Mouse (Mus musculus): Measurements from ENCODE around the gene Atp13a1. TPM values are rescaled to one million over a fixed set of nuclear protein-coding genes. Genes with fewer than 3 reads are reported as not detected.

The Atp13a1 gene
- total RNA-seq, 2 experiments from 2014 or later: 40.9 to 42.3 TPM

- DNase-seq: no peak
Measured at GRCm38 (mm10) chr8:69799946-69800345, 9.0 kb downstream of the Atp13a1 start.

DNA sequence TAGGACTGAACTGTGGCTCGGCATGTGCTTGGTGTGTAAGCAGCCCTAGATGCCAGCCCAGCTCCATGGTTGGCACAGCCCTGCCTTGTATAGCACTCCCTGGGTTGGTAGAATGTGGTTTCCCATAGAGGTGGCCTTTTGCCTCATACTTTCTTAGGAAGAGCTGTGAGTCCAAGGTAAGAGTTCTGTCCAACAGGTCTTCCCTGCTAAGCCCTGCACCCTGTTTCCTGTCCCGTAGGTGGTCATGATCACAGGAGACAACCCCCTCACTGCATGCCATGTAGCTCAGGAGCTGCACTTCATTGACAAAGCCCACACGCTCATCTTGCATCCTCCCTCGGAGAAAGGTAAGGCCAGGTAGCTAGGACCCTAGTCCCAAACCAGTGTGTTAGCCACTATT, 10.8 kb downstream of the Atp13a1 start:
- no peak for DNase-seq

DNA sequence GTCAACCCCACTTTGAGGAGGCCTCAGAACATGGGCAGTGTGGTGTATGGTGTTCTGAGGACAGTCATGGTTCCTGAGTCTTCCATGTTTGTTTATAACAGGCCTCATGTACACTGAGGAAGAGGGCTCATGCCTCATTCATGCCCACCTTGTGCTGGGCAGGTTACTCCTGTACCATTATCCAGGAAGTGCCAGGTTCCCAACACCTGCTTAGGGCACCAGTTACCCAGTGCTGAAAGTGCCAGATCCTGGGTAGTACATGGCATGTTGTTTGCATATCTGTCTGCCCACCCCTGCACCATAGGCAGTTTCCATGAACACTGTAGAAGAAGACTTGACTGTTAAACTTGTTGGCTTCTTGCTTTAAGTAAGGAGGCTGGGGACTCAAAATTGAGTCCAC, 11.3 kb downstream of the Atp13a1 start:
- no peak for DNase-seq

DNA sequence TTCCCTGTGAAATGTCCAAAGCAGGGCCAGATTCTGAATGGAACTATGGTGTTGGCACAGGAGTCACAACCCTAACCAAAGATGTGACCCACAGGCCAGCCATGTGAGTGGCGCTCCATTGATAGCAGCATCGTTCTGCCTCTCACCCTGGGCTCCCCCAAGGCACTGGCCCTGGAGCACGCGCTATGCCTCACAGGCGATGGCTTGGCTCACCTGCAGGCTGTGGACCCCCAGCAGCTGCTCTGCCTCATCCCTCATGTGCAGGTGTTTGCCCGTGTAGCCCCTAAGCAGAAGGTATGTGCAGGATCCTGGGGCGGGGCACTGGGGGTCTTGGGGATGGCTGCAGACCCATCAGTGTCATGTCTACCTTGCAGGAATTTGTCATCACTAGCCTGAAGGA, 12.4 kb downstream of the Atp13a1 start:
- DNase-seq: no peak

GRCm38 (mm10) chr8:69804537-69804936, 13.6 kb downstream of the Atp13a1 start:
- no peak for DNase-seq

GRCm38 (mm10) chr8:69805086-69805485, 14.1 kb downstream of the Atp13a1 start:
- DNase-seq: no peak

DNA sequence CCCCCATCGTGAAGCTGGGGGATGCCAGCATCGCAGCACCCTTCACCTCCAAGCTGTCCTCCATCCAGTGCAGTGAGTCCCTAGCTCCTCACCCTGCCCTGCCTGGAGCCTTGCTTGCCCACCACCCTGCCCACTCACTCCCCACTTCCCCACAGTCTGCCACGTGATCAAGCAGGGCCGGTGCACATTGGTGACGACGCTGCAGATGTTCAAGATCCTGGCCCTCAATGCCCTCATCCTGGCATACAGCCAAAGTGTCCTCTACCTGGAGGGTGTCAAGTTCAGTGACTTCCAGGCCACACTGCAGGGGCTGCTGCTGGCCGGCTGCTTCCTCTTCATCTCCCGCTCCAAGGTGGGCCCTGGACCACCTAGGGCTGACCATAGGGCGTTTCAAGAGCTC, 14.5 kb downstream of the Atp13a1 start:
- no peak for DNase-seq

DNA sequence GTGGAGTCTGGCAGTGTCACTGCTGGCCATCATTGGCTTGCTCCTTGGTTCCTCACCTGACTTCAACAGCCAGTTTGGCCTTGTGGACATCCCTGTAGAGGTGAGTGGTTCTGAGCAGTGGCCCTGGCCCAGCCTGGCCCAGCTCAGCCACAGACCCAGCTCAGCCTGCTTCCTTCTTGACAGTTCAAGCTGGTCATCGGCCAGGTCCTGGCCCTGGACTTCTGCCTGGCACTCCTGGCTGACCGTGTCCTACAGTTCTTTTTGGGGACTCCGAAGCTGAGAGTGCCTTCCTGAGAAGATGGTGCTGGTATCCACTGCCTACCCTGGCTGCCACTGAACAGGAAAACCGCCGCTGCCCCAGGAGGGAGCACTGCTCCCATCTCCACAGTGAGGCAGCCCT, 16.3 kb downstream of the Atp13a1 start:
- no peak for DNase-seq

GRCm38 (mm10) chr8:69808094-69808863, 17.3 kb downstream of the Atp13a1 start, which contains the start of gene Gmip:
Gene Gmip (plus strand): TSS chr8:69808679.
- DNase-seq: peak; percentile 89 to 92

GRCm38 (mm10) chr8:69808864-69809403, 18.0 kb downstream of the Atp13a1 start:
- peak; percentile 15 to 52 for DNase-seq

GRCm38 (mm10) chr8:69809820-69810219, 18.9 kb downstream of the Atp13a1 start:
- DNase-seq: no peak

GRCm38 (mm10) chr8:69814881-69815280, 23.9 kb downstream of the Atp13a1 start:
- DNase-seq: no peak

DNA sequence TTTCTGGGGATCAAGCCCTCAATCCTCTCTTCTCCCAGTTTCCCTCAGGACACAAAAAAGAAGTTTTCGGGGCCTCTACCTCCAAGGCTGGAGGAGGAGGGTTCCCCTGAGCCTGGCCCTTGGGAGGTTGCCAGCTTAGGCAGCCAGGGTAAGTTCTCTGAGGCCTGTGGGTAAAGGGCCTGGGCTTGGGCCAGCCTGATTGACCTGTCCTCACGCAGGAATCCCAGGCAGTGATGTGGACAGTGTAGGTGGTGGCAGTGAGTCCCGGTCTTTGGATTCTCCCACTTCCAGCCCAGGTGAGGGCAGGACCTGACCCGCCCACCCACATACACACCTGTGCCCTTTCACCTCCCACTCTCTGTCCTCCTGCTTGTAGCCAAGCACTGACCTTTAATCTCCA, 24.4 kb downstream of the Atp13a1 start:
- DNase-seq: peak in 1 of 2 experiments; percentile 59

GRCm38 (mm10) chr8:69820466-69820865, 29.5 kb downstream of the Atp13a1 start:
- no peak for DNase-seq

DNA sequence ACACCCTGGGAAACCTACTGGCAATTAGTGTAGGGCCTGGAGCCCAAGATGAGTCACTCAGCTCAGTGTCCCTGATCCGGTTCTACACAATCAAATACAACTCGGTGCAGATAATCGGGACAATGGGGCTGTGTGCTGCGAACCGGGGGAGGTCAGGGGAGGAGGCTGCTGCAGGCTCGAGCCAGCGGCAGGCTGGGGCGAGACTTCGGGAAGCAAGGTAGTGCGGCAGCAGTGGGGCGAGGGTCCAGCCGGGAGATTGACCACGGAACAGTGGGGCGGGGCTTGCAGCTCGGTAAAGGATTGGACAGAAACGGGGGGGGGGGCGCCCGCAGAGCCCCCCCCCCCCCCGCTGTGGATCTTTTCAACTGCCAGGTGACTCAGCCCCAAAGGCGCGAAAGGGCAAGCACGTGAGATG, 31.0 kb downstream of the Atp13a1 start:
- peak; percentile 50 to 62 for DNase-seq

DNA sequence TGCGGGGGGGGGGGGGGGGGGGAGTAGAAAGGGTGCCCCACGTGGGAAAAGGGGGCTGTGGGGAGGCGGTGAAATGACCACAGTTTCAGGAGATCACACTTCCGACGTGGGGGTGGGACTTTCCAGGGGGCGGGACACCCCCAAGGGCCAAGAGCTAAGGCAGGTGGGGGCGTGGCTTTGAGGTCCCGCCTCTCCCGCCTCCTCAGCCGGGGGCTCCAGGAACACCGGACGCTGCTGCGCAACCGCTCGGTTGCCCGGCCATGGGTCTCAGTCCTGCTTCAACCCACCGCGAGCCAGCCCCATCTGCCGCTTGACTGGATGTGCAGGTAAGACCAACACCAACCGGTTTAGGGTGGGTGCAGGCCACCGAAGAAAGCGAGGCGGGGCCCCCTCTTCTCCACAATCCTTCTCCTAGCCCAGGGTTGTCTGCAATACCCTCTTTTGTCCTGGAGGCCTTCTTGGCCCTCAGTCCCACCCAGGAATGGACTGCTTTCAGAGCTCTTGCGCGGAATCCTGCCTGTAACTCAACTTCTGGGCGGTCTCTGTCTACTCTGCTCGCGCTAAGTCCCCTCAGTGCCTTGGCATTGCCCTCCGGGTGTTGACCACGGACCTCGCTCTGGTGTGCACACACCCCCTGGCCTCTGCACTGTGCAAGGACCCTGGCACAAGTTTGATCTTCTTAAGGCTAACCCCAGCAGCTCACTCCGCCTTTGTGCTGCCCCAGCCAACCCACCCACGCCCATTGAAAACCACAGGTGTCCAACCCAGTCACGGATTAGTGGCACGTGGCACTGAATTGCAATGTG, 31.6 kb downstream of the Atp13a1 start, which contains the start of gene Lpar2:
TSS of gene Lpar2 (plus strand) at position 44 of the 806 bp plus-strand sequence.
- DNase-seq: peak; percentile 75 to 86

DNA sequence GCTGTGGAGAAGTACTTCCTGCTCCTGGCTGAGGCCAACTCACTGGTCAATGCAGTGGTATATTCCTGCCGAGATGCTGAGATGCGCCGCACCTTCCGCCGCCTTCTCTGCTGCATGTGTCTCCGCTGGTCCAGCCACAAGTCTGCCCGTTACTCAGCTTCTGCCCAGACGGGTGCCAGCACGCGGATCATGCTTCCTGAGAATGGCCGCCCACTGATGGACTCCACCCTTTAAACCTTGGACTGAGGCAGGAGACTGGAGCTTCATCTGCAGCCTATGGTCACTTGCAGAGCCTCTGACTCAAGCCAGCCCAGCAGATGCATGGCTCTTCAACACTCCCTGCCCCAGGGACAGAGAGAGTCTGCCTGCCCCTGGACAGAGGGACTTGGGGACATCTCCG, 35.4 kb downstream of the Atp13a1 start:
- no peak for DNase-seq

DNA sequence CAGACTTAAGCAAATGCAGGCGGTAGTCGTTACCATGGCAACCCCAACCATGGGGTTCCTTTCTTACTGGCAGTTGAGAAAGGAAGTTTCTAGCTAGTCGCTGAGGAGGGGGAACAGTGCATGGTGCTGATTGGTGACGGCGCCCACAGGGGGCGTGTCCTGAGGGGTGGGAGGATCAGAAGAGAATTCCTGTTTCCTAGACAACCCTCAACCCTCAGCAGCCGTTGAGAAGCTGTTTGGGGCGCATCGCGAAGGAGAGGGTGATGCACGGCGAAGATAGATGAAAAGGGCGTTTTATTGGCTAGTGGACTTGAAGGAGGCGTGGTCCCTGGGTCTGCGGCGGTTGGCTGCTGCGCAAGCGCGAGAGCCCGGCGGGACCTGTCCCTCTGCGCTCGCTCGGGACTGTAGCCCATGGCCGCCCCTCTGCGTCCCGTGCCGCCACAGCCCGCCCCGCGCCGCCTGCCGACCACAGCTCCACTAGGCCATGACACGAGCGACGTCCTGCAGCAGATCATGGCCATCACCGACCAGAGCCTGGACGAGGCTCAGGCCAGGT, 41.4 kb downstream of the Atp13a1 start, which contains the start of gene Pbx4:
TSS of gene Pbx4 (plus strand) at position 194 of the 556 bp plus-strand sequence.
- peak; percentile 83 to 88 for DNase-seq

GRCm38 (mm10) chr8:69837057-69837682, 46.2 kb downstream of the Atp13a1 start:
- DNase-seq: no peak

GRCm38 (mm10) chr8:69847167-69848065, 56.5 kb downstream of the Atp13a1 start:
- no peak for DNase-seq

DNA sequence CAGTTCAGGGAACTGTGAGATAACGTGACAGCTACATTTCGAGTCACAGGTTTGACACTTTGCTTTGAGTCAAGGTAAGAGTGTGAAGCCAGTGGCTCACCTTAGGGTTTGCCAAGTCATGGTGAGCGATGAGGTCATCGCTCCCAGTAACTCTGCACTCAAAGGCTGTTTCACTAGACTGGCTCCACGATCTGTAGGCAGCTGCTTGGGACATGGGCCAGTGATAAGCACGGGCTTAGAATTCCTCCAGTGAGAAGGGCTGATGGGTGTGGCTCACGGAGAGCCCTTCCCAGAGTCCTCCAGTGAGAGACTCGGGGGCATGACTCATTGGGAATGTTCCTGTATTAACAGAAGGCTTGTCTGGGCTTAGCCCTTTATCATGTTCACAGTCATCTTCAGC, 58.0 kb downstream of the Atp13a1 start:
- peak; percentile 69 to 71 for DNase-seq
